Mouse (Mus musculus): ENCODE data around the gene Dnah7b.
"Not testable (repeated sequence)": the region's sequence is repeated elsewhere in the genome, so short reads cannot be mapped to it uniquely, and the experiment has no call there.

Gene Dnah7b

DNA sequence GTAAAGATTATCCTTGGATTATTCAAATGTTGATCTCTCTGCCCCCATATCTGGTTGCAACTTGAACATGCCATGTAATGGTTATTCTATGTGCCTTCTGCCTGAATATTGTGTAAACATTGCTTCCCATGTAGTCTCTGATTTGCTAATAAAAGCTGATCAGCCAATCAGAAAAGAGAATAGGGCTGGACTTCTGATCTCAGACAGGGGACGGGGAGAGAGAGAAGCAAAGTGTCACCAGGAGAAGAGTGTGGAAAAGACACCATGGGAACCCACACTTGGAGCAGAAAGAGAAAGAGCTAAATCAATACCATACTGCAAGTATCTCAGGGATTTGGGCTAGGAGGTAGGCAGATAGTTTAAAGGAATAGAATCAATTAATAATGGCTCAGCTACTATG is at the start of gene Dnah7b:
Gene Dnah7b, plus strand, starts transcription at position 301 of the 400 bp plus-strand sequence.
- no peak for DNase-seq (ENCODE audit: low spot score)

GRCm38 (mm10) chr1:46018382-46018977 is 47.6 kb upstream of the Dnah7b start:
- DNase-seq (ENCODE audit: low spot score): no peak

DNA sequence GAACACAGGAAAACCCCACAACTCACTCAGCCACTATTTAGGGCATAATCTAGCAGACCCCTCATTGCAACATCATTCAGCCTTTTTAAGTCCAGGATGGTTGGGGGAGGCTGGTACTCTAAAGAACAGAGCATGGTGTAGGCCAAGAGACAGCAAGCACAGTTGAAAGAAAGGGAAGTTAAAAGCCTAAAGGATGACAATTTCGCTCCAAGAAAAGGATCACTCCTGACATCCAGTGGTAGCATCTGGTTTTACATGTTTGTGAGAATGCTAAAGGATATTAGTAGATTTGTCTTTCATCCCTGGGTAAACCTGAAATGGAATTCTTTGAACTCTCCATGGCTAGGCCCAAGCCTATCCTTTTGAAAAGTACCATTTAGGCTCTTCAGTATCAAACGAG is 43.9 kb upstream of the Dnah7b start:
- no peak for DNase-seq (ENCODE audit: low spot score)

DNA sequence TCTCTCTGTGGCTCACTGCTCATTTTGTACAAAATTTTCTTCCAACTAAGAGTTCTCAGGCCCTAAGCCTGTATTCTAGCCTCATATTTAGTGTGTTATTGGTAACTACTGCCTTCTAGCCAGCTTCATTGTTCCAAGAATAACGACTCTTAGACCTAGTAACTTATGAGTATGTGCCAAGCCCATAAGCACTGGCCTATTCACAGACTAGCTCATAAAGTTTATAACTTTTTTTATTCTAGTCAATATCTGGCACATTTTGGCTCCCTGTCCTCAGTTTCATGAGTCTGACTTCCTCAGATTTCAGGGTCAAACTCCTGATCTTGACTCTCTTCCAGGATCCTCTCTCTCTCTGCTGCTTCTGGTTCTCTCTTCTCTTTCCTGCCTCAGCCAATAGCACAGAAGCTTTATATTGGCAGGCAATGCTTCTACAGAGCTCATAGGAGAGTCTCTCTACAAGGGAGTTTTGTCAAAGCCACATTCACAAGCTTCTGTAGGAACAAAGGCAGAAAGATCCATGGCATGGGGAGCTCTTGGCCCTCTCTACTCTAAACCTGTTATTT is 34.0 kb upstream of the Dnah7b start:
- no peak for DNase-seq (ENCODE audit: low spot score)

- no peak for DNase-seq (ENCODE audit: low spot score)
These were observed 17.9 kb upstream of the Dnah7b start for GRCm38 (mm10) chr1:46048188-46048587.

DNA sequence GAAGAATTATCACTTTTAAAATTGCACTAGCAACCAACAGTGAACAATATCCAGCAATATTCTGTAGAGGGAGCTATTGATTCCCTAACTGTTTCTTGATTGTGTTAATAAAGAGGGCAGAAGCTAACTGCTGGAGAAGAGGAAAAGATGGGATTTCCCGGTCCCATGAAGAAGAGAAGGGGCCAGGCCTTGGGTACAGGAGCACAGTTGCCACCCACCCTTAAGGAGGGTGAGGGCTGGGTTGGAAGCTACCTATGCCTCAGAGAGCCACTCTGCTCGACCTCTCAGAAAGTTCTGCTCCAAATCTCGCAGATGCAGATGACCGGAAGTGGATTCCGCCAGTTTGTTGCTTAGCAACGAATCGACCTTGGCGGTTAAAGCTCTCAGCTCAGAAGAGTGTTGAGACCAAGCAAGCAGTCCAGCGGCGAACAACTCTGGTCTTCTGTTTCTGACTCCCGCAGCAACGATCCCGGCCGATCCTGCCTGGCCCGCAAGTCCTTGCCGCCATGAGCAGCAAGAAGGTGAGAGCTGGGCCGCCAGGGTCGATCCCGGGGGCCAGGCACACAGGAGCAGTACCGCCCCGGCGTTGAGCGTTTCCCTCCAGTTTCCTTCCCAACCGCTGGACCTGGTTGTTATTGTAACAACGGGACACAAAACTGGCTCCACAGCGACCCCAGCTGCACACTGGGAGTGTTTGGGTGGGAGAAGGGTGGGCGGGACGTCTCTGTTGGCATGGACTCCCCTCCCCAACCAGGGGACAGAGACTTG is 553 bp downstream of the Dnah7b start:
- DNase-seq (ENCODE audit: low spot score): peak; percentile 48

DNA sequence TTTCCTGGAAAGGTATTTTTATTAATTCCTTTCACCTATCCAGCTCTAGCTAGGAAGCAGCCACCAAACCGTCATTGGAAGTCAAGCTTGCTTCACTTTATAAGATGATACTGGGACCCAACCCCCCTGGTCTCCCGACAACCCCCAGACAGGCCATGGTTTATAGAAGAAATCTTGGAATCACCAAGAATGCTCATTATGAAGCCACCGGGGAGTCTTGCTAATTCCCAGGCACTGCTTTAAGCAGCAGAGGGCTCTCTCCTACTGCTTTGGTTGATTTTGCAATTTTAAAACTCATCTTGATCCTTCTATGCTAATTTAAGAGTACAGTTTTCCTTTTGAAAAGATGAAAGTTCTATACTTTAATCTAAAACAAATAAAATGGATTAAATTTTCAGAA is 2.7 kb downstream of the Dnah7b start:
- DNase-seq (ENCODE audit: low spot score): not testable (repeated sequence)

DNA sequence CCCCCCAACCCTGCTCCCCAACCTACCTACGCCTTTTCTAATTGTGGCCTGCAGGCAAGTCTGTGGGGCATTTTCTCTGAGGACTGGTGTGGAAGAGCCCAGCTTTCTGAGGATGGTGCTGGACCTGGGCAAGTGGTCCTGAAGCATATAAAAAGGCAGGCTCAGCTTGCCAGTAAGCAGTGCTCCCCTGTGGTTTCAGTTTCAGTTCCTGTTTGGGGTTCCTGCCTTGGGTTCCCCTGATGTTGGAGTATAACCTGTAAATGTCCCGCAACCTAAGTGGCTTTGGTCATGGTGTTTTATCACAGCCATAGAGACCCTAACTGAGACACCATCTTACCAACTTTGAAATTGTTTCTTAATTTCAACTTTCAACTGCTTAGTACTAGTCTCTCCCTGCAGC is 11.8 kb downstream of the Dnah7b start:
- no peak for DNase-seq (ENCODE audit: low spot score)

DNA sequence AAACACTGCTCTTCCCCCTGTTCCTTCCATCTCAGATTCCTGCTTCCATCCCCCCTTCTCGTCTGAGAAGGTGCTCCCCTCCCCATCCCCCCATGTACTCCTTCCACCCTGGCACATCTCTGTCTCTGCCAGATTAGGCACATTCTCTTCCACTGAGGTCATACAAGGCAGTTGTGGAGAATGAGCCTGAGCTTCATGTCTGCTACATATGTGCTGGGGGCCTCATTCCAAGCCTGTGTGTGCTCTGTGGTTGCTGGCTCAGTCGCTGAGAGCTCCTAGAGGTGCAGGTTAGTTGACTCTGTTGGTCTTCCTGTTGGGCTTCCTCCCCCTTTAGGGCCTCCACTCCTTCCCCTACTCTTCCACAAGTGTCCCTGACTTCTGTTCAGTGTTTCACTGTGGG is 34.4 kb downstream of the Dnah7b start:
- no peak for DNase-seq (ENCODE audit: low spot score)

DNA sequence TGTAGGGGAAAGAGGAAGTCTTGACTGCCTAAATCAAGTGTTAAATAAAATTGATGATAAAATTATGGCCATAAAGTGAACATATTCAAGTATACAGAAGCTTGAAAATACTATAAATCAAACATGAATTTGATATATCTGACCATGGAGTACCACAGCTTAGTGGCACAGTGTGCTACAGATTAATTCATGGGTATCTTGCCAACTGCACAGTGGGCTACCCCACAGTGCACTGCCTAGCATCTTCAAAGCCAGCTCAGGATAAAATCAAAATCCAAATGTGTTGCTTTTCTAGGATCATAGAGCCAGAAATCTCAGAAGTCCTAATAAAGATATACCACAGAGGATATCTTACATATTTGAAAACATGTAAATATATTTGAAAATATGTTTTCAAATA is 46.5 kb downstream of the Dnah7b start:
- not testable (repeated sequence) for DNase-seq (ENCODE audit: low spot score)

- DNase-seq (ENCODE audit: low spot score): not testable (repeated sequence)
These were observed 51.1 kb downstream of the Dnah7b start for GRCm38 (mm10) chr1:46117179-46117578.

- no peak for DNase-seq (ENCODE audit: low spot score)
These were observed 61.9 kb downstream of the Dnah7b start for GRCm38 (mm10) chr1:46128058-46128457.

DNA sequence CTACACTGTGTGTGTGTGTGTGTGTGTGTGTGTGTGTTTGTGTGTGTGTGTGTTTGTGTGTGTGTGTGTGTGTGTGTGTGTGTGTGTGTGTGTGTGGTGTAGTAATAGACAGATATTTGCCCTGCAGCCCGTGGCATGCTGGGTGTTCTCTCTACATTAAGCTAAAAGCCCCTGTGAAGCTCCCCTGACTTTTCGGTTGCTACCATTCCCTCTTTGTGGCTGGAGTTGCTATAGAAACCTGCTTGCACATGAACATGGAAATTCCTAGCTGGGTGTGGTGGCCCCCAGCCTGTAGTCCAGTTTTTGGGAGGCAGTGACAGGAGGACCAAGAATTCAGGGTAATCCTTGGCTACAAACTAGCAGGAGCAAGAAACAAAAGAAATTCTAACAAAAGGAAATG is 130.7 kb downstream of the Dnah7b start:
- not testable (repeated sequence) for DNase-seq (ENCODE audit: low spot score)

DNA sequence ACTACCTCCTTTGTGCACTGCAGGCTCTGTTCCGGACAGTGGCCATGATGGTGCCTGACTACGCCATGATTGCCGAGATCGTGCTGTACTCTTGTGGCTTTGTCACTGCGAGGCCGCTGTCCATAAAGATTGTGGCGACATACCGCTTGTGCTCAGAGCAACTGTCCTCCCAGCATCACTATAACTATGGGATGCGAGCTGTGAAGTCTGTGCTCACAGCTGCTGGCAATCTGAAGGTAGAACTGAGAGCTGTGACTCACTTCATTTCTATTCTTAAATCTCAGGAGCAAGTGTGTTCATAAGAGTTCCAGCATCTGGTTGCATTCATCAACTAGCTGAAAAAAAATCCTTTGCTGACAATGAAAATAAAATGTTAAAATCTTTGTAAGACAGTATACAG is 135.1 kb downstream of the Dnah7b start:
- DNase-seq (ENCODE audit: low spot score): not testable (repeated sequence)

GRCm38 (mm10) chr1:46210014-46210588 is 144.0 kb downstream of the Dnah7b start:
- DNase-seq (ENCODE audit: low spot score): not testable (repeated sequence)

DNA sequence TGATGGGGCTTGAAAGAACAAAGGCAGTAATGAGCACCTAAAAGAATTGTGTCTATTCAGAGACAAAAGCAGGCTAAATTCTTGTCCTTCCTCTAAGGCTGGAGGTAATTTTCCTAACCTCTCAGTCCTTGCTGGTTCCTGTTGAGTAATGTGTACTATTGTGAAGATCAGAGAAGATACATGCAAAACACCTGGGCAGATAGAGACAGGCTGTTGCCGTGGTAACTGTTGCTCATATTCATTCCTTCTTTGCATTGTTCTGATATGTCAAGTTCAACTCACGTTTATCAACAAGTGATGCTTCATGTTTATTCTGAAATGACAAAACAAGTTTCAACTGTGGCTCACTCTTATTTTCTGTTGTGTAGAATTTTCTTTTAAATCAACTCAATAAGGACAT is 156.6 kb downstream of the Dnah7b start:
- not testable (repeated sequence) for DNase-seq (ENCODE audit: low spot score)

- not testable (repeated sequence) for DNase-seq (ENCODE audit: low spot score)
These were observed 160.0 kb downstream of the Dnah7b start for GRCm38 (mm10) chr1:46226136-46226535.

- not testable (repeated sequence) for DNase-seq (ENCODE audit: low spot score)
These were observed 202.7 kb downstream of the Dnah7b start for GRCm38 (mm10) chr1:46268841-46269240.

- DNase-seq (ENCODE audit: low spot score): no peak
These were observed 205.8 kb downstream of the Dnah7b start for GRCm38 (mm10) chr1:46271927-46272326.

DNA sequence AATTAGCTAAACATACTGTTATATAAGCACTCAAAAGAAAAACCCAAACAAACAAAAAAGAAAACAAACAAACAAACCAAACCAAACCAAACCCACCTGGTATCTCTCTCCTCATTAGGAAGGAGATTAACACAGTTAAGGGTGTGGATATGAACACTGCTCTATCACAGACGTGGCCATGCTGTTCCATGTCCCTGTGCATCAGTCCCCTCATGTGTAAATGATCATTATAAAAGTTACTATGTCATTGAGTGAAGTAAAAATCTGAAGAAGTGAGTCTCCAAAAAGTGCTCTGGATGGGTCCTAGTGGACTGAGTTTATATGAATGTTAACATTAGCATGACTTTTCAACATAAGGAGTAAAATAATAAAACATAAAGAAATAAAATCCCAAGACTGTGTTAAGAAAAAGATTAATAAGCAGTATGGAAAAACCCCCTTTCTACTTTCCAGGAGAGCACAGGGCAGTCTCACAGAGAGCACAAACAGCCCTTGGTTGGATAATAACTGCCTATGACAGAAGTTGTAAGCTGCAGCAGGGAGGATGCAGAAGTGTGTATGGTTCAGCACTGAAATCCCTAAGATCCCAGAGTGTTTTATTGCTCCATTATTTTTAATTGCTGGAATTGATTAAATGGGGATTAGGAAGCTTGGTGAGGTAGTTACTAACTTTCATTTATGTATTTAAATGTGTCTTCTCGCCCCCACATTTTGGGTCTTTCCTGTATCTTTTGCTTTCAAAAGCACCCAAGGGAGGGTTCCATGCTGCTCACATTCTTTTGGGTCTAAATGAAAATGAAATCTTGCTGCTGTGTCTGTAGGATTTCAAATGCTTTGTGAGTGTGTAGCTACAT is 212.2 kb downstream of the Dnah7b start:
- DNase-seq (ENCODE audit: low spot score): not testable (repeated sequence)

DNA sequence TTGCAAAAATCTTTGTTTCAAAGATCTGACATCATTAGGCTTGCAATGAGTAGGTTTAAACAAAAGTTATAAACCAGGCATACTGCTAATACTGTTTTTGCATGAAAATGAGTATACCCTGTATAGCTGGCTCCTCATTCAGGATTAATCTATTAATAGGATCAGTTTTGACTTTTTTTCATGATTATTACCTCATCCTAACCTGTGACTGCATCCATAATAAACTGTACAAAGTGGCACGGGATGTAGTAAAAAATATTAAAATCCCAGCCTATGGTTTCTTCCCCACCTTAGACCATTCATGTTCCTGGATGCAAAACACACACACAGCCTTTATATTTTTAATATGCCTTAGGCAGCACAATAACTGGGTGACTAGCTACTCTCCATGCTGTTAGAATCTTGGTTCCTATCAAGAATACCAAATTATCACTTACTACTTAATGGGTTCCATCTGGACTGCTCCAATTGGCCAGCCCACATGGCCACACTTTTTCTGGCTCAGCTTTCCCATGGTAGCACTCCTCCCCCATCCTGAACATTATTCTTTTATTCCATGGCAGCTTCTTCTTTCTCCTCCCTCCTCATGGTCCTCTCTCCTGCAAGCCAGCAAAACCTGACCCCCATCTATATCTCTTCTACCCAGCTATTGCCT is 212.9 kb downstream of the Dnah7b start:
- DNase-seq (ENCODE audit: low spot score): not testable (repeated sequence)

All from ovary, postnatal 10 days (tissue).